Mouse (Mus musculus) cerebellum, postnatal 14 days (tissue): ENCODE measurements at regions not wholly inside any gene's neighbourhood (a gene's known extent, or its start where the extent isn't known, plus 50 kb on each side); places are given as distances from the start of the nearest gene placed in this dataset.

Experiments
- DNase-seq, 2 experiments: peaks; one replicate each; pipeline ENCODE4 v3.0.0; 2021; ENCODE audit warnings: mixed read lengths in 2 of 2

GRCm38 (mm10) chr2:74099671-74100372 is 188.7 kb upstream of the Atp5g3 start:
- DNase-seq: peak; percentile 58 to 81

- no peak for DNase-seq
These were observed 185.7 kb upstream of the Atp5g3 start for GRCm38 (mm10) chr2:74096809-74097208.

- no peak for DNase-seq
These were observed 182.4 kb upstream of the Atp5g3 start for GRCm38 (mm10) chr2:74093494-74093893.

- DNase-seq: no peak
These were observed 176.2 kb upstream of the Atp5g3 start for GRCm38 (mm10) chr2:74087375-74087774.

GRCm38 (mm10) chr2:74084971-74085370 is 173.8 kb upstream of the Atp5g3 start:
- no peak for DNase-seq

GRCm38 (mm10) chr2:74076774-74077173 is 165.6 kb upstream of the Atp5g3 start:
- DNase-seq: no peak

GRCm38 (mm10) chr2:74075566-74075965 is 164.4 kb upstream of the Atp5g3 start:
- no peak for DNase-seq

GRCm38 (mm10) chr2:74073396-74073795 is 162.3 kb upstream of the Atp5g3 start:
- no peak for DNase-seq

- DNase-seq: peak; percentile 86 to 90
These were observed 155.5 kb upstream of the Atp5g3 start for GRCm38 (mm10) chr2:74066652-74067051.

GRCm38 (mm10) chr2:74064369-74064768 is 153.2 kb upstream of the Atp5g3 start:
- peak; percentile 28 to 30 for DNase-seq

- peak; percentile 94 to 96 for DNase-seq
These were observed 152.7 kb upstream of the Atp5g3 start for GRCm38 (mm10) chr2:74063777-74064176.

GRCm38 (mm10) chr2:74063302-74063701 is 152.2 kb upstream of the Atp5g3 start:
- no peak for DNase-seq

GRCm38 (mm10) chr2:74042430-74042829 is 131.3 kb upstream of the Atp5g3 start:
- DNase-seq: no peak

GRCm38 (mm10) chr2:74039580-74039979 is 128.5 kb upstream of the Atp5g3 start:
- DNase-seq: no peak

GRCm38 (mm10) chr2:74036043-74036442 is 124.9 kb upstream of the Atp5g3 start:
- DNase-seq: no peak

GRCm38 (mm10) chr2:74032177-74033021 is 121.3 kb upstream of the Atp5g3 start:
- DNase-seq: no peak

- no peak for DNase-seq
These were observed 118.8 kb upstream of the Atp5g3 start for GRCm38 (mm10) chr2:74029938-74030337.

- DNase-seq: peak; percentile 78 to 82
These were observed 116.4 kb upstream of the Atp5g3 start for GRCm38 (mm10) chr2:74027404-74028104.

- DNase-seq: no peak
These were observed 104.0 kb upstream of the Atp5g3 start for GRCm38 (mm10) chr2:74015146-74015545.

- DNase-seq: no peak
These were observed 103.1 kb upstream of the Atp5g3 start for GRCm38 (mm10) chr2:74014201-74014600.

- peak; percentile 38 to 75 for DNase-seq
These were observed 87.4 kb upstream of the Atp5g3 start for GRCm38 (mm10) chr2:73998531-73998930.

- DNase-seq: no peak
These were observed 85.9 kb upstream of the Atp5g3 start for GRCm38 (mm10) chr2:73996986-73997385.

GRCm38 (mm10) chr2:73991818-73992217 is 80.7 kb upstream of the Atp5g3 start:
- DNase-seq: no peak
